Mouse (Mus musculus) layer of hippocampus, adult 2 months (tissue): Measurements from ENCODE around the gene Mknk2. TPM values are rescaled to one million over a fixed set of nuclear protein-coding genes. Genes with fewer than 3 reads are reported as not detected.

Experiments
- DNase-seq, 2 experiments: peaks; one replicate each; pipeline ENCODE4 v3.0.0; 2022; ENCODE audit warnings: low spot score in 2 of 2
- H3K27ac ChIP-seq: fragments of 200-600 bp; 2 replicates; pipeline ENCODE4 v1.8.1; 2022
- H3K4me3 ChIP-seq: fragments of 200-600 bp; 2 replicates; pipeline ENCODE4 v1.8.1; 2022; ENCODE audit warnings: mild to moderate bottlenecking
- CTCF ChIP-seq: fragments of 200-600 bp; conservative IDR thresholded peaks from 2 replicates; pipeline ENCODE4 v1.8.1; 2022; ENCODE audit warnings: antibody characterized with exemption, mild to moderate bottlenecking, moderate library complexity
- total RNA-seq, 2 experiments: library from RNA; stranded (reverse); gene quantifications; 2 replicates each; pipeline ENCODE4 v1.2.3; 2021

The Mknk2 gene
- total RNA-seq, 2 experiments from 2014 or later = 45.3 to 46.9 TPM

DNA sequence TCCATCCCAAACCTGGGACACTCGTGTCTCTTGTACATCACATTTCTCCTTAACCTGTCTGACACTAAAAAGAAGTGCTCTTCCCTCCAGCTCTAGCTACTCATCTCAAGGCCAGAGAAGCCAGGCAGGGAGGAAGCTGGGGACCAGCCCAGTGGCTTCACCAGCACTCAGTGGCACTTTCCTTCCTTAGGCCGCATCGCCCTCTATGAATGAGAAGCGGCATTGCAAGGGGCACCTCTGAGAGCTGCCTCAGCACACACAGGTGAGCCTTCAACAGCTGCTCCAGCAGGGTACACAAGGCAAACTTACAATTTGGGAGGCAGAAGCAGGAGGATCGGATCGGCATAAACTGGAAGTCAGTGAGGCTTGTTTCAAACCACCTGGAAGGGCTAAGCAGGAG, 6.3 kb upstream of the Mknk2 start:
- DNase-seq = peak in 1 of 2 experiments; percentile 51
- TF ChIP-seq CTCF = peak; percentile 90
- H3K27ac ChIP-seq = no peak overlapping the region
- no peak overlapping the region for H3K4me3 ChIP-seq

DNA sequence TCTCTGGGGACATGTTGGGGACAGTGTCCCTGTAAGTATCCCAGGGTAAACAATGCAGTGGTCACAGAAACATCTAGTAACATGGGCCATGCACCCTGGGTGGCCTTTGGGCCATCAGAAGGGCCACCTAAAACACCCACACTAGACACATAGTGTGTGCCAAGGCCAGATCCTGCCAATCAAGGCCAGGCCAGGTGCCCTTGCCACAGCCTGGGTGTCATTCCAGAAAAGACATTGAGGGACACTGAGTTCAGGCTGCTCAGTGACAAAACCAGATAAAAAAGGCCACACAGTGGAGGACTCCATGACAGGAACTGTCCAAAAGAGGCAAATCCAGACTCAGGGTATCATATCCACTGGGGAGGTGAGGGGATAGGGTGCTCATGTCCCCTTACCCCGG, 5.7 kb upstream of the Mknk2 start:
- H3K4me3 ChIP-seq = no peak overlapping the region
- TF ChIP-seq CTCF = no peak

GRCm38 (mm10) chr10:80682003-80682402, 4.1 kb upstream of the Mknk2 start:
- no peak overlapping the region for H3K4me3 ChIP-seq

More for the DNA sequence above, 5.7 kb upstream of the Mknk2 start:
- H3K27ac ChIP-seq = no peak overlapping the region
- no peak for DNase-seq

DNA sequence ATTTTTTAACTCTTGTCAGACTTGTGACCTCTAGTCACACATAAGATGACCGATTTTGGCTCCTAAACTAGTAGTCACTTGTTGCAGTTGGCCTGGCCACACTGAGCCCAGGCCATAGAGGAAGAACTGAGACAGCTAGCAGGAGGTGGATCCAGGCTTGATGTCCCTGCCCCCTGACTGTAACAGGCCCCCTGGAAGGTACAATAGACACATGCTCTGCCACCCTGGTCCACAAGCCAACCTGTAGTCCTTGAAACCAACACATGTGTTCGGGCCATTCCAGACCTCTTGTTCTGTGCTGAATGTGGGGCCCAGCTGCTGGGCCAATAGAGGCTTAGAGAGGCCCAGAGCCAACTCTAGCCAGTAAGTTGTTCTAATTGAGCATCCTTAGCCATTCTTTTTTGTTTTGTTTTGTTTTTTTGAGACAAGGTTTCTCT, 2.4 kb upstream of the Mknk2 start:
- TF ChIP-seq CTCF = no peak
- no peak overlapping the region for H3K27ac ChIP-seq
- DNase-seq = no peak
- H3K4me3 ChIP-seq = no peak overlapping the region

More at GRCm38 (mm10) chr10:80682003-80682402, 4.1 kb upstream of the Mknk2 start:
- H3K27ac ChIP-seq = no peak overlapping the region
- no peak for DNase-seq
- TF ChIP-seq CTCF = no peak

DNA sequence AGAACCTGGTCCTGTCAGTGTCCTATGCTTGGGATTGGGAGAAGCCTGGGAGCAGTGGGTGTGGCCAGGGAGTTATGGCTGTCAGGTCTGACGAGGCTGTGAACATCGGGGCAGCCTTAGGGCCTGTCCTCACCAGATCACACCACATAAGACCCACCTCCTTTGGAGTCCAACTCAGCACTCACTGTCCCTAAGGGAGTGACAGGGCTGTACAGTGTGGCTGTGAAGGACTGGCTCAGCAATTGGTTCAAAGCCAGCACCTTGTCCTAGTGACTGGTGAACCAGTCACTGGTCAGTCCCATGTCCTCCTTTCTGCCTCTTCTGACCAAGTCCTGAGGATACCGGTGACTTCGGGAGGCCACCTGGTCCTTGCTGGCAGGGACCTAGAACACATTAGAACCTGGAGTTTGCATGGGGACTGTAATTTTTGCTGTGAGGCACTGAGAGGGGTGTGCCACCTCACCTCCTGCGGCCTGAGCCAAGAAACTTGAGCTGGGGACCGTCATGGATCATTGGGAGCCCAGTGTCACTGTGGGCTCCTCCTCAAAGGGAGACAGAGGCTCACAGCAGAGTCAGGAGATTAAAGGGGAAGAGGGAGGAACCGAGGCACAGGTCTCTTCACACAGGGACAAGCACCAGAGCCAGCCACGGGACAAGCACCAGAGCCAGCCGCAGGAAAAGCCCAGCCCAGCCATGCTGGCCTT, 1.8 kb upstream of the Mknk2 start:
- Histone ChIP-seq H3K4me3 (no peak overlapping the region), H3K27ac (peak overlapping the region; percentile 99)
- TF ChIP-seq CTCF = no peak
- DNase-seq = no peak

DNA sequence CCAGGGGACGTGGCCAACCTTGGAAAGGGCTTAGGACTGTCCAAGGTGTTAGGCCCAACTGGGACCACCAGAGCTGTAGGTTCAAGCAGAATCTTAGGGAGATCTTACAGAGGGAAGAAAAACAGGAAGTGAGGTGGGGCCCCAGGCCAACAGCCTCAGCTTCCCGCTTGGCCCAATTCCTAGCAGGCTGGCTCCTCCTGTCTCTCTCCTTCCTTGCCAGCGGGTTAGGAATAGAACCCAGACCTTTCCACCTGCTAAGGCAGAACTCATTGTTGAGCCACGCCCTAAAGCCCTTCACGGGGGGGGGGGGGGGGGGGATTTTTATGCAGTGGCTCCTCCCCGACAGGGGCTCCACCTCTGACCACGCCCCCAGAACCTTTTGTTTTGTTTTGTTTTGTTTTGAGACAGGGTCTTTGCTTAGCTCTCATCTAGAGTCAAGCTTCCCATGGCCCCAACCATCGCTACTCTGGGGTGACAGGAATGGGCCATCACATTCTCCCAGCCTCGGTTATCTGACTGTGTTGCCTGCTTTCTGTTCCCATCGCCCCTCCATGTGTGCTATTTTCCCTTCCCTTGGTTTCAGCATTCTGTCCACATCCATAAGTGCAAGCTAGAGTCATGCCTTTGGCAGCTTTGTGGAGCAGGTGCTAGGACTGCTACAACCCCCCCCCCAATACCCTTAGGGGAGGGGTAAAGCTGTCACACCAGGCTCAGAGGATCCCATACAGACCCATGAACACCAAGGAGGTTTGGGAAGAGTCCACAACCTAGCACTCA, 877 bp upstream of the Mknk2 start:
- DNase-seq = no peak
- peak overlapping the region; percentile 99 for H3K27ac ChIP-seq
- no peak overlapping the region for H3K4me3 ChIP-seq
- TF ChIP-seq CTCF = no peak

DNA sequence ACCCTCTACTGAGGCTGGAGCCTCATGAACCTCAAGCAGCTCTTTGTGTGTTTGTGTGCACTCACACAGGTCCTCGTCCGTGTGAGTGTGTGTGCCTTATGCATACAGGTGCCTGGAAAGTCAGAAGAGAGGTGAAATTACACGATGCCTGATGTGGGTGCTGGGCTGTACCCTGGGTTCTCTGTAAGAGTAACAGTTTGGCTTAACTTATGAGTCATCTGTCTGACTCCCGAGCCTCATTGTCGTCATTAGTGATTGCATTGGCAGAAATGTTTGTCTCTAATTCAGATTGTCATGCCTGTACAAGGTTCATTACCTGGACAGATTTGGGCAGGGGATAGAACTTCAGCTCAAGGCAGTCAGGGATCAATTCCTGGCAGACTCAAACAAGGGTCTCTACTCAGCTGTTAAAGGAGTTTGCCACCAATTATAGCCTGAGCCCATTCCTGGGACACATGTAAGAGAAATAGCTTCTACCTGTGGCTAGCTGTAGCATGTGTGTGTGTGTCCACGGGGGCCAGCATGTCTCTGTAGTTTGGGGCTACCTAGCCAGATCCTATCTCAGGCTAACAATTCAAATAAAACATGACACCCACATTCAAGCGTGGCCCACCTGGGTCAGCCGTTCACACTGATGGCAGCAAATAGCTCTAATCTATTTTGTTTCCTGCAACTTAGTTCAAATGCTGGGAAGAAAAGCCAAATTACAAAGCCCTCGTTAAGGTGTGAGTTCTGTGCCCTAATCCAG, 610 bp downstream of the Mknk2 start:
- DNase-seq = no peak
- TF ChIP-seq CTCF = no peak
- Histone ChIP-seq H3K4me3 (peak overlapping the region; percentile 74), H3K27ac (peak overlapping the region; percentile 99)

DNA sequence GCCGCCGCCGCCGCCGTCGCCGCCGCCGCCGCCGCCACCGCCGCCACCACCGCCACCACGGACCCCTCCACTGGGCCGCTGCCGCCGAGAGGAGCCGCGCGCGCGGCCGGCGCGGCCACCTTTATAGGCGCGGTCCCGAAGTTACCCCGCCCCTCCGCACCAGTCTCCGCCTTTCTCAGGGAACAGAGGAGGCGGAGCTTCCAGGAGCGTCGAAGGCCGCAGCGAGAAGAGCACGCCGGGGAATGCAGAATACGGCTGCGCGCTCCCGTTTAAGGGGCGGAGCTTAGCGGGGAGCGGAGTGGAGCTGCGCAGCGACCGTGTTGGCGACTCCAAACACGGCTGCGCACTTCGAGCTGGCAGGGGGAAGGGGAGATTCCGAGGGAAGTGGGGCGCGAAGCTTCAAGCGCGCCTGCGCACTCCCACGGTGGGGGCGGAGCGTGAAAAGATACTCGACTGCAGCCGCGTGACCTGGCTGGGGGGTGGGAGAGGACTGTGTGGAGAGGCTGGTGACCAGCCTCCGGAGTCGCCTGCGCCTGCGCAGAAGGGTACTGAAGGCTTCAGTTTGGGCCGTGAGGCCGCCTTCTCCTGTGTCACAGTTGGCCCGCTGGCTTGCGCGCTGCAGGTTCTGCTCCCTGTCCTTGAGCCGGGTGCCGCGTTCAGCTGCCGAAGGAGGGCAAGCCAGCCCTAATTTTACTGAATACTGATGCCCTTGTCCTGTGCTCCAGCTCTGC, 1.5 kb downstream of the Mknk2 start:
- Histone ChIP-seq H3K4me3 (peak overlapping the region; percentile 96), H3K27ac (peak overlapping the region; percentile 99)
- peak; percentile 100 for DNase-seq
- no peak for TF ChIP-seq CTCF

GRCm38 (mm10) chr10:80675405-80676197, 2.3 kb downstream of the Mknk2 start:
- H3K27ac ChIP-seq = peak overlapping the region; percentile 91
- no peak for TF ChIP-seq CTCF
- DNase-seq = no peak
- H3K4me3 ChIP-seq = peak overlapping the region; percentile 96

- no peak for DNase-seq
- TF ChIP-seq CTCF = no peak
- H3K27ac ChIP-seq = peak overlapping the region; percentile 91
- peak overlapping the region; percentile 96 for H3K4me3 ChIP-seq
Observed at GRCm38 (mm10) chr10:80674851-80675404, 3.0 kb downstream of the Mknk2 start.

- Histone ChIP-seq H3K4me3 (peak overlapping the region; percentile 96), H3K27ac (peak overlapping the region; percentile 91)
- no peak for TF ChIP-seq CTCF
- no peak for DNase-seq
Observed at GRCm38 (mm10) chr10:80674161-80674711, 3.7 kb downstream of the Mknk2 start.
